Mouse (Mus musculus): ENCODE data around the gene Nop16. TPM values are rescaled to one million over a fixed set of nuclear protein-coding genes. Genes with fewer than 3 reads are reported as not detected.

The Nop16 gene
- polyA plus RNA-seq (2012; rRNA removed): 13.7 and 19.0 TPM in 2 replicates

DNA sequence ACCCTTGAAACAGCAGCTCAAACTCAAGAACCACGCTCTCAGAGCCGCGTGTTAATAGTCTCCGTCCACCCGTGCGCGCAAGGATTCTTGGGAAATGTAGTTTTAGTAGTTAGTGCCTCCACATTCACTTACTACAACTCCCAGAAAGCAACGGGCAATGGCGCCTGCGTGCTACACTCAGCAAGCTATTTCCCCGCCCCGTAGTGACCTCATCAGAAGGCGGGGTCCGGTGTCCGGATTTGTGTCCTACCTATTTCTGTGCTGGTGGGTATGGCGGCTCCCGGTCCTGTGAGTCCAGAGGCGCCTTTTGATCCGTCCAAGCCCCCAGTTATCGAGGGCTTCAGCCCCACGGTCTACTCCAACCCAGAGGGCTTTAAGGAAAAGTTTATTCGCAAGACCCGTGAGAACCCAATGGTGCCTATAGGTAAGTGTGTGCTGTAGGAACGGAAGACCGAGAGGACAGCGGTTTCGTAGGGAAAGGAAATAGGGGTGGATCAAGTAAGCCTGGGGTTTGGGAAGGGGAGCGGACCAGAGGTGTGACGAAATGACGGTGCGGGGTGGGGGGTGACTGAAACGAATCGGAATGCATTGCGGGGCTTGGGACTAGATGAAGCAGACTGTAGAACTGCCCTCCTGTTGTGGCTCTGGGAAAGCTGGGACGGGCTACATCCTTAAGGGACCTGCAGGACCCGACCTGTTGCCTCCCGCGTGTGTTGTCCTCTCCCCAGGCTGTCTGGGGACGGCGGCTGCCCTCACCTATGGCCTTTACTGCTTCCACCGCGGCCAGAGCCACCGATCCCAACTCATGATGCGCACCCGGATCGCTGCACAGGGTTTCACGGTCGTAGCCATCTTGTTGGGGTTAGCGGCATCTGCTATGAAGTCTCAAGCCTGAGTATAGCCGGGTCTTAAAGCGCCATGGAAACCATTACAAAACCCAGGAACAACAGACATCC is at the start of gene Nop16, which contains the start of gene Higd2a:
Gene Nop16, minus strand, starts transcription at position 95 of the 956 bp plus-strand sequence.
Gene Higd2a, plus strand, starts transcription at position 212 of the 956 bp plus-strand sequence.
- under 1% methylated on average over 51 of the region's 51 CpGs for WGBS

DNA sequence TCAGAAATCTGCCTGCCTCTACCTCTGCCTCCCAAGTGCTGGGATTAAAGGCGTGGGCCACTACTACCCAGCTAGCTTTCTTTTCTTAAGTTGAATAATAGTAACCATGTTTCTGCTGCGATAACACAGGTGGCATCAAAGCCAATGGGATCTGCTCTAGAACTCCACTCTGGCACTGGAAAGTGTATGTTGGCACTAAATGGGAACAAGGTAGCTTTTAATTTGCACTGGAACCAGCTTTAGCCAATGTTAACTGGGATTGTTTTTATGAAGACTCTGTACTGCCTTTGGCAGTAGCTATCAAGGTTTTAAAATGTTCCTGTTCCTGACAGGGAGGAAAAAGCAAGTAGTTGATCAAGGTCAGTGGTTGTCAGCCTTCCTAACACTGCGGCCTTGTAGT is 45.1 kb upstream of the Nop16 start:
- TF ChIP-seq CTCF (conservative IDR thresholded peaks at IDR 0.05; ENCODE audit: insufficient read depth, insufficient read length, low read depth, low read length): no peak
- no peak for TF ChIP-seq POLR2A (IDR thresholded peaks at IDR 0.05; ENCODE audit: low read depth, low read length)
- peaks cover 2% of the 10 kb centered on the region for H3K36me3 ChIP-seq (ENCODE audit: control insufficient read depth, insufficient read depth, low read length)
- 85% methylated on average over 3 of the region's 3 CpGs for WGBS
- H3K4me3 ChIP-seq (ENCODE audit: insufficient read depth, low read depth, low read length): no peak overlapping the region
- DNase-seq: peak; percentile 31
- H3K27me3 ChIP-seq (replicated peaks; ENCODE audit: control insufficient read depth, insufficient read depth, low read length): no peaks in the 10 kb centered on the region
- H3K4me1 ChIP-seq (ENCODE audit: control insufficient read depth, insufficient read depth, low read length): peaks cover 5% of the 10 kb centered on the region; the same call in 1 of the 2 replicates
- no peak overlapping the region for H3K27ac ChIP-seq (ENCODE audit: insufficient read depth, low read depth, low read length)

More for the DNA sequence above, at the start of gene Nop16, which contains the start of gene Higd2a:
- H3K4me1 ChIP-seq (ENCODE audit: control insufficient read depth, insufficient read depth, low read length): no peaks in the 10 kb centered on the region; the same call in 1 of the 2 replicates
- DNase-seq: peak; percentile 99
- no peak for TF ChIP-seq CTCF (conservative IDR thresholded peaks at IDR 0.05; ENCODE audit: insufficient read depth, insufficient read length, low read depth, low read length)
- peak; percentile 43 for TF ChIP-seq POLR2A (IDR thresholded peaks at IDR 0.05; ENCODE audit: low read depth, low read length)
- peak within 1 kb of the TSS; percentile 80 for H3K27ac ChIP-seq (ENCODE audit: insufficient read depth, low read depth, low read length)
- H3K4me3 ChIP-seq (ENCODE audit: insufficient read depth, low read depth, low read length): peak within 1 kb of the TSS; percentile 98
- no peaks in the 10 kb centered on the region for H3K27me3 ChIP-seq (replicated peaks; ENCODE audit: control insufficient read depth, insufficient read depth, low read length)
- no peaks in the 10 kb centered on the region for H3K36me3 ChIP-seq (ENCODE audit: control insufficient read depth, insufficient read depth, low read length)

DNA sequence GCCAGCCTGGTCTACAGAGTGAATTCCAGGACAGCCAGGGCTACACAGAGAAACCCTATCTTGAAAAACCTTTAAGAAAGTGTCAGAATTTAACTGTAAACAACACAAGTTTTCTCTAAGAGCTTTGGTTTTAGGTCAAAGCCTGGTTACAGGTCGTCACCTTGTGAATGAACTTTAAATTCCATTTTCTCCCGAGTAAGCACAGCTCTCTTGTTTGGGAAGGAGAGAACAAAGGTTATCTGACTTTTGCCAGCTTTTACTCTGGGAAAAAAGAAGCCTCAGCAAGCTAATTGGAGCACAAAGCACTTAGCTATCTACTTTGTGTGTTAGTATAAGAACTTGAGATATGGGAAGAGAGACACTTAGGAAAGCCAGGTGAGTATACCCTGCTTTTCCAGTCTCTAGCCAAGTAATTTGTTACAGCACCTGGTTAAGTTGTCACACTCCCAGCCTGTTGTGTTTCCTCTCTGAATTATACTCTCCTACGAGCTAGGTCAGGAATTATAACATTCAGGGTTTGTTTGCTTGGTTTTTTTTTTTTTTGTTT is 42.9 kb upstream of the Nop16 start:
- 25% methylated on average over 3 of the region's 3 CpGs for WGBS
- Histone ChIP-seq H3K27ac (ENCODE audit: insufficient read depth, low read depth, low read length) (peak overlapping the region; percentile 74), H3K4me1 (ENCODE audit: control insufficient read depth, insufficient read depth, low read length) (peaks cover 7% of the 10 kb centered on the region; the same call in 1 of the 2 replicates), H3K4me3 (ENCODE audit: insufficient read depth, low read depth, low read length) (no peak overlapping the region), H3K36me3 (ENCODE audit: control insufficient read depth, insufficient read depth, low read length) (no peaks in the 10 kb centered on the region; the same call in 1 of the 2 replicates), H3K27me3 (replicated peaks; ENCODE audit: control insufficient read depth, insufficient read depth, low read length) (no peaks in the 10 kb centered on the region)
- TF ChIP-seq CTCF (conservative IDR thresholded peaks at IDR 0.05; ENCODE audit: insufficient read depth, insufficient read length, low read depth, low read length) (no peak), POLR2A (IDR thresholded peaks at IDR 0.05; ENCODE audit: low read depth, low read length) (no peak)
- DNase-seq: peak; percentile 78

DNA sequence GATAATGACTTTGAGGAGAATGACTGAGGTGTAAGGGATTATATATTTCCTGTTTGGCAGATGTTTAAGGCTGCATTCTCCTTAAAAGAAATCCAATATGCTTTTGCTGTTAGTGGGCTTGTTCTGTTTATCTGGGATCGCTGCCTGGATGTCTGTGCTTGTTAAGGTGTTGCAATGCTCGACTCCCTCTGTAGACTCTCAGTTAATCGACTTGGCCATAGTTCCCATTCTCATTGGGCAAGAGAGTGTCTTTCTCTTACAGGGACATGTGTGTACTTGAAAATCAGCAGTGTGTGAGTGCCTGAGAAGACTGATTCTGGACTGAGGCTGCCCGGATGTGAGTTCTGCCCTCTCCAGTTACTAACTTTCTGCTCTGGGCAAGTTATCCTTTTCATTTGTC is 39.2 kb upstream of the Nop16 start:
- WGBS: 48% methylated on average over 4 of the region's 4 CpGs
- Histone ChIP-seq H3K4me3 (ENCODE audit: insufficient read depth, low read depth, low read length) (no peak overlapping the region), H3K27me3 (replicated peaks; ENCODE audit: control insufficient read depth, insufficient read depth, low read length) (no peaks in the 10 kb centered on the region), H3K4me1 (ENCODE audit: control insufficient read depth, insufficient read depth, low read length) (peaks cover 9% of the 10 kb centered on the region; the same call in 1 of the 2 replicates), H3K36me3 (ENCODE audit: control insufficient read depth, insufficient read depth, low read length) (no peaks in the 10 kb centered on the region), H3K27ac (ENCODE audit: insufficient read depth, low read depth, low read length) (no peak overlapping the region)
- TF ChIP-seq CTCF (conservative IDR thresholded peaks at IDR 0.05; ENCODE audit: insufficient read depth, insufficient read length, low read depth, low read length) (no peak), POLR2A (IDR thresholded peaks at IDR 0.05; ENCODE audit: low read depth, low read length) (no peak)
- DNase-seq: peak; percentile 23

DNA sequence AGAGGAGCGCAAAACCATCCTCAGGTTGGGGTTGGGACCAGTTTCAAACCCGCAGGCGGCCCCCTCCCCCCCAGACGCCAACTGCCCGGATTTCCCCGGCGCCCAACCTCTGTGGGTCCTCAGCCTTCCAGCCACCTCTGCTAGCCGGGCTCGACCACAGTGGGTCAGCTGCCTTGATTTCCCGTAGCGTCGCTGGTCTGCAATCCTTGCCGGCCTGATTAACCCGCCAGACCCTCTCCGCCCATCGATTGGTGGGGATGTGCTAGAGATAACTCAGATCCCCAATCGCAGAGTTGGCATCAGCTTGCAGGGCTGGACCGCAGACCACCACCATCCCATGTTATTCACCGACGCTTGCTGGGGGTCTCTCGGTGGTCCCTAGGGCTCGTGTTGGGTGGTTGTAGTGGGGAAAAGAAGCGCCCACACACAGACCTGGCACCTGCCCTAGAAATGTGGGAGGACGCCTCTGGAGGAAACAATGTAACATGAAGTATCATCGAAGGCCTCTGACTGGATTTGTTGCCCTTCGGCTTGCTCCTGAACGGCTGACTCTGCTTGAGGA is 32.2 kb upstream of the Nop16 start:
- H3K4me3 ChIP-seq (ENCODE audit: insufficient read depth, low read depth, low read length): peak overlapping the region; percentile 93

DNA sequence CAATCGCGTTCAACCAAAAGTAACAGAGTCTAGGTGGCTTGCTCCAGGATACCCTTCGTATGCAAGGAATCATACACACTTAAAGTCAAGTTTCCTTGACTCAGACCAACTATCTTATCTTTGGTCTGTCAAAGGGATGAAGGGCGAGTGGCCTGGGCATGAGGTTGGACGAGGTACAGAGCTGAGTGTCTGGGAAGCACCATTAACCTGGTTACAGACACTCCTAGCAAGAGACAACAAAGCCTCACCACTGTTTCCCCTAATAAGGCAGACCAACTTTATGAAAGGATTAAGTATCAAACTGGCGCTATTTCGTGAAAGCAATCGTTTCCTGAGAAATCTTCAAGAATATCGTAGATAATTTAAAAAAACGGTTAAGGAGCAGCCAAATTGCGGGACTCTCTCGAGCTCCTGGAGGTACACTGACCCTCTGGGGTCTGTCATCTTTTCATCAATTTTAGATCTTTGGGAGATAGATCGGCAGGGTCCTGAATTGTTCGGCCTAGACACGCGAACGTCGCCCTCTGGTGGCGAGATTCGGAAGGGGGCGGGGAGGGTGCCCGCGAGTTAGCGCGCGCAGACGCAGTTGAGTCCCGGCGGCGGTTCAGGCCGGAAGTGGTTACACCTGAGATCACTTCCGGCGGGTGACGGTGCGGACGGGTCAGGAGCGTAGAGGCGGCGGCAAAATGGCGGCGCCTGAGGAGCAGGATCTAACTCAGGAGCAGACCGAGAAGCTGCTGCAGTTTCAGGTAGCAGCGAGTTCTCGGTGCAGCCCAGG is 31.5 kb upstream of the Nop16 start, which contains the start of gene Faf2:
Gene Faf2, plus strand, starts transcription at position 630 of the 778 bp plus-strand sequence.
- H3K4me1 ChIP-seq (ENCODE audit: control insufficient read depth, insufficient read depth, low read length): peaks cover 3% of the 10 kb centered on the region; the same call in 1 of the 2 replicates
- peak within 1 kb of the TSS; percentile 85 for H3K27ac ChIP-seq (ENCODE audit: insufficient read depth, low read depth, low read length)
- peak within 1 kb of the TSS; percentile 93 for H3K4me3 ChIP-seq (ENCODE audit: insufficient read depth, low read depth, low read length)
- DNase-seq: peak; percentile 99
- TF ChIP-seq CTCF (conservative IDR thresholded peaks at IDR 0.05; ENCODE audit: insufficient read depth, insufficient read length, low read depth, low read length) (peak; percentile 89), POLR2A (IDR thresholded peaks at IDR 0.05; ENCODE audit: low read depth, low read length) (peak; percentile 65)
- no peaks in the 10 kb centered on the region for H3K36me3 ChIP-seq (ENCODE audit: control insufficient read depth, insufficient read depth, low read length)
- 10% methylated on average over 44 of the region's 44 CpGs for WGBS
- no peaks in the 10 kb centered on the region for H3K27me3 ChIP-seq (replicated peaks; ENCODE audit: control insufficient read depth, insufficient read depth, low read length)

More for the DNA sequence above, 32.2 kb upstream of the Nop16 start:
- Histone ChIP-seq H3K27ac (ENCODE audit: insufficient read depth, low read depth, low read length) (peak overlapping the region; percentile 85), H3K27me3 (replicated peaks; ENCODE audit: control insufficient read depth, insufficient read depth, low read length) (no peaks in the 10 kb centered on the region), H3K36me3 (ENCODE audit: control insufficient read depth, insufficient read depth, low read length) (no peaks in the 10 kb centered on the region), H3K4me1 (ENCODE audit: control insufficient read depth, insufficient read depth, low read length) (peaks cover 5% of the 10 kb centered on the region; the same call in 1 of the 2 replicates)
- DNase-seq: no peak
- WGBS: under 1% methylated on average over 27 of the region's 27 CpGs
- TF ChIP-seq CTCF (conservative IDR thresholded peaks at IDR 0.05; ENCODE audit: insufficient read depth, insufficient read length, low read depth, low read length): no peak
- no peak for TF ChIP-seq POLR2A (IDR thresholded peaks at IDR 0.05; ENCODE audit: low read depth, low read length)
